Mouse (Mus musculus) cerebellum, postnatal 14 days (tissue): ENCODE measurements around the gene Pdzd2.

Source experiments
- DNase-seq, 2 experiments: peaks; one replicate each; pipeline ENCODE4 v3.0.0; 2021; ENCODE audit warnings: mixed read lengths in 2 of 2

Pdzd2 gene

DNA sequence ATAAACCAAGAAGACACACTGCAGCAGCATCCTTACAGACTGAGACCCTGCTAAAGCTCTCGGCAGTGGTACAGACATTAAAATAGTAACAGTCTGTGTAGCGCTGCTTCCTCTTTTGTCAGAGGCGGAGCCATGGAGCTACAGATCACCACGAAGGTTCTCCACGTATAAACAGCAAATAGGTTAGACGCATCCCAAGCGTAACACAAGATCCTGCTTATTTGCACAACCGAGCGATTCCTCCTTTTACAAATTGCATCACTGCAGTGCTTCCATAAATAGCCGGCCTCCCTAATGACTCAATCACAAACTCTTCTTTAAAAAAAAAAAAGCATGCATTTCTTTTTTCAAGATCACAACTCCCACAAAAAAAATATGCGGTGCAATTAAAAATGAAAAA is 122.1 kb downstream of the Pdzd2 start:
- no peak for DNase-seq

DNA sequence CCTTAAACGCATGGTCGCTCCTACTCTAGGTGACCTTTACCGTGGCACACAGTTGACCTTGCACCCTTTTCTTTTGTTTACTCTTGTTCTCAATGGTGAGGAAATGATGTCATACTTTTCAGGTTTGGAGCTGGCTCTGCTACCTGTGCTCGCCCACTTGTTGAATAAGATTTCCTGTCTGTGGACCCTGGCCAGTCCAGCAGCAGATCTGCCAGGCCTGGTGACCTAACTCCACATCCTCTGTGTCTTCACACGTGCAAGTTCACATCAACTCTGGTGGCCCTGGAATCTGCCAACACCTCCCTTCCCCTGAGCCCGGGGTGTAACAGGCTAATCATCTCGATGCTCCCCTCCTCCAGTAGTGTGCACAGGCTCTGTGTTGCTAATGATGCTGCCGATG is 122.5 kb downstream of the Pdzd2 start:
- DNase-seq = no peak

DNA sequence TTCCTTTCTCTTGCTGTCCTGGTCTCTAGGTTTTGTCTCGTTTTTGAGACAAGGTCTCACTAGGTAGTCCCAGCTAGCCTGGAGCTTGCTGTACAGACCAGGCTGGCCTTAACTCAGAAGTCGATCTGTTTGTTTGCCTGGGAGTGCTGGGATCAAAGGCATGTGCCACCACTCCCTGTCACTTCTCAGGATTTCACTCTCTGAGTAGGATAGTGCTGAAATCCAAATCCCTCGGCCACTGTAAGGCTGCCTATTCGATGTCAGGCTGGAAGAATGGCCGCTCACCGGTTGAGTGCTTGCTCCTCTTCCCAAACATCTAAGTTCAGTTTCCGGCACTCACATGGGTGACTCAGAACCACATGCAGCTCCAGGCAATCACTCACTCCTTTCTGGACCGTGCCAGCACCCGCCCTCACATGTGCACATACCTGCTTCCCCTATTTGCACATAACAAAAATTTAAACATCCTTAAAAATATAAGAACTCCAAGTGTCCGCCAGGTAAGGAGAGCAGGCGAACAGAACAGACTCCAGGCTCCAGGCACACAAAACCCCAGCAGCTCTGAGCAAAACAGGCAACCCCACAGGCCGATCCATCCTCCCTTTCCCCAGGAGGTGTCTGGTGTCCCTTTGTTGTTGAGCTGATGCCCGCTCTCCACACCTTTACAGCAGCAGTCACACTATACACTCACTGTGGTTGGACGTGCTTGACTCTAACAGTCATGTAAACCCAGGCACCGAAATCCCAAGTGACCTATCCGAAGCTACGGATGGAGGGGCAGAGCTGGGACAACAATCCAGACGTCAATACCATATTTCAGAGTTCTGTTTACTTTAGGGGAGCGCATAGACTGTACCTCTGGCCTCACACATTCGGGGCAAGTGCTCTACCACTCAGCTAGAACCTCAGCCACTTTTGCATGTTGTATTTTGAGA is 124.5 kb downstream of the Pdzd2 start:
- no peak for DNase-seq

DNA sequence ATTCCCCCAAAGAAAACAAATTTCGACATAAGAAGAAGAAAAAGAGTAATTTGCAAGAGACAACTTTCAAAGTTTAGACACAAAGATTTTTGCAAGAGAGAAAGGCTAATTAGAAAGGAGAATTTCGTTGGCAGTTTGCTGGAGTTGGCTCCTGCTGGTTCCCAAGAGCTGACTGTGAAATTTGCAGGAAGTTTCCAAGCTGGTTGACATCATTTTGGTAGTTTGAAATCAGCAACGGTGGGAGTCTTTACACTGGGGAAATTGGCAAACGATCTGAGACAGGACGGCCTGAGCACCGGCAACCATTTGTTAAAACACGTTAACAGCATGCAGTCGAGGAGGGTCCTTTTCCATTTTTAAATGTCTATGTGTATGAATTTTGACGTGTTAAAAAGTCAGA is 125.7 kb downstream of the Pdzd2 start:
- DNase-seq = no peak

DNA sequence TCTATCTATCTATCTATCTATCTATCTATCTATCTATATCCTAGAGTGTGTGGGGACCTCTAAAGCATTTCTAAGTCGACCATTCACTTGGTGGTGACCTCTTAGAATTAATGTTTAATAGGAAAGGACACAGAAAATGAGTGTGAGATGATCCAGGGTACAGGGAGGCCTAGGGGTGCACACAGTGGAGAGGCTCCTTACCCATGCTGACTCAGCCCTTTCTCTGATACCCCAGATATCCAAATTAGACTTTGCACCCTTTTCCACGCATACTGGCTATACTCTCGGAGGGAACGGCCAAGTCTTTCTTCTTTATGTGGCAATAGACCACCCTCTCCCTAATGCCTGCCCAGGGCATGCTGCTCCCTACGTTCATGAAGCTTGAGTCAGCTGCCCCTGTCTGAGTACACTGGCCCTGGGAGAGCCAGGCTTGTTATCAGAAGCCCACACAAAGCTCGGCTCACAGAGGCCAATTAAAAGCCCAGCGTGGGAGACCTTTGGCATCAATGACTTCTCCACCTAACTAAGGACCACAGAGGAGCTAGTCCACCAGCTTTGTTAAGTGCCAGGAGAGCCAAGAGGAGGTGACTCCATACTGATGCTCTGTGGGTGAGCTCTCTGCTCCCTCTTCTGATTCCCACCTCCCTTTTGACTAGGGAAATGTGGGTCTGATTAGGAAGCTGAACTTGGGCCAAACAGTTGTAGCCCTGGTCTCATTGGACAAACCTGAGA is 126.6 kb downstream of the Pdzd2 start:
- no peak for DNase-seq

DNA sequence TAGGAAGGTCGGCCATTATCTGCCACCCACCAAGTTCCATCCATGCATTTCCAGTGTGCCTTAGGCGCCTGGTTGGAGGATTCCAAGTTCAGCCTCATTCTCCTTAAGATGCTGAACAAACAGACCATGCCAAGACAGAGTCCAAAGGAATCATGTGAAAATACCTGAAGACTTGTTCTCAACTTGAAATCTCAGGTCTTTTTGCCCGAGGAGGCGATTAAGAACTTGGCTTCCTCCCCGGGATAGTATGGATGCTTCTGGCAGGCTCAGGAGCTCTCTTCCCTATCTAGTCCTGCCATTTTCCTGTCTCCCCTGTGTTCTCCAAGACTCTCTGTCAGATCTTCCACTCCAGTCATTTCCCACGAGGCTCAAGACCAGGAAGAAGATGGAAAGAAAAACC is 131.6 kb downstream of the Pdzd2 start:
- DNase-seq = no peak

DNA sequence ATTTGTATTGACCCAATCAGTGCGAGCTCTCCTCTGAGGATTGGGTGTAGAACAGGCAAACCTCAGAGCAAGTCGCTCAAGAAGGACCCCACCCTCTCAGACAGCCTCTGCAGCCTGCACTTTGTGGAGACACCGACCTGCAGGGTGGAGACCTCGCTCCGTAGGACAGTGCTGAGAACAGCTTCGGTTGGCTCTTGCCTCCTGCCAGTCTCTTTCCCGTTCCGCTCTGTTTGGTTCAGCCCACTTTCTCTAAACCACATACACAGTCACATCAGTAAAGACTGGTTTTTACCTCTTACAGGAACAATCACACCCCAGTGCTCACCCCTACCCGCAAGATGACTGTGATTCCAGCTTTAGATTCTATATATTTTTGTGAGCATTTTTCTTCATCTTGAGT is 133.4 kb downstream of the Pdzd2 start:
- no peak for DNase-seq

DNA sequence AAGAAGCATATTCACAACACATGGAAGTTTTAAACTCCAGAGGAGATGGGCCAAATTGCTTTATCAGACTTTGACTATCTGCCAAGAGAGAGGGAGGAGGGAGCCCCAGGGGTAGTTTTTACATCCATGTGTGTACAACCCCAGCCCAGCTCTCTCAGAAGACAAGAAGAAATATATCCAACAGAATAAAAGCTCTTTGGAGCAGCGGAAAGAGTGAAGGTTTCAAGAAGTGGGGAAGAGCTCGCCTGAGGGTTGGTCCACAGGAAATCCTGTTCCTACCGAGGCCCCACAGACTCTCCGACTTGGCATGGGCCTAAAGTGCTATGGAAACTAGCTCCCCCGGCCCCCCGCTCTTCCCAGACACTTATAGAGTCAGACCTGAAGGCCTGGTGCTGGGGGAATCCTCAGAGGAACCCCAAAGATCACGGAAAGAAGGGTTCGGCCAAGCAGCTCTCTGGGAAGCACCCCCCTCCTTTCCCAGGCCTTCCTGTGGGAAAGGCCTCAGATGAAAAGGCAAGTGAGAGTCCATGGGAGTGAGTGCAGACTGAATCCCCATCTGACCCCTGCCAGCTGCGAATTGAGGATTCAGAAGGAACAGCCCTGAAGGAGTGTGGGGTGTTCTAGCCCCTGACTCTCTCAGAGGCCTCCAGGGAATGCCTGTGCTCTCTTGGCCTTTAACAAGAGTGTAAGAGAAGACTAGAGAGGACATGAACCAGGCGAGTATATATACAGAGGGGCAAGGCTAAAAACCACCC is 134.3 kb downstream of the Pdzd2 start:
- DNase-seq = no peak

DNA sequence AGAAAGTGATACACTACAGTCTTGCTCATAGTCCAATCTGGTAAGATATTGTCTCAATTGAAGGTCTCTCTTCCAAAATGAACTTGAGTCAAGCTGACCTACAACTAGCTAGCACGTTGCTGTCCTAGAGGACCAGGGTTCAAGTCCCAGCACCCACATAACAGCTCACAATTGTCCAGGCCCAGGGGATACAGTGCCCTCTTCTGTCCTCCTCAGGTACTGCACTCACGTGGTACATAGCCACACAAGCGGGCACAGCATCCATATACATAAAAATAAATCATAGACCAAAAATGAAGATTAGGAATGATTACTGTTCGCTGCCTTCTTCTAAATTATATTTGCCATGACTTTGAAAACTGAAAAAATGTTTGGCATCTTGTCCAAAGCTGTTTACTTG is 136.1 kb downstream of the Pdzd2 start:
- DNase-seq = no peak

DNA sequence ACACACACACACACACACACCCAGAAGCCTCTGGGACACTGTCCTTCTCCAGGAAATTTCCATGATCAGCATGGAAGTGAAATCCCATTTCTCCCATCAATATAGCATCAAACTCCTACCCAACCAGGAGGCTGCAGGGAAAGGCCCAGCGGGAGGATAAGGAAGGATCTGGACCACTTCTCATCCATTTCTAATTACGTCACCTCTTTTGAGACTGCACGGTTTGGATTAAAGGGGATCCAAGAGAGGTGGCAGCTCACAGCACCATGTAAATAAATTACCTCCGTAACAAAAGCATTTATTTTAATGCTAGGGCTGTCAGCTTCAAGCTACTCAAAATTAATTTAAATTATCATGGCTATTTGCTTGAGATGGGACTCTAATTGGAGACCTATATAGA is 146.6 kb downstream of the Pdzd2 start:
- DNase-seq = no peak

DNA sequence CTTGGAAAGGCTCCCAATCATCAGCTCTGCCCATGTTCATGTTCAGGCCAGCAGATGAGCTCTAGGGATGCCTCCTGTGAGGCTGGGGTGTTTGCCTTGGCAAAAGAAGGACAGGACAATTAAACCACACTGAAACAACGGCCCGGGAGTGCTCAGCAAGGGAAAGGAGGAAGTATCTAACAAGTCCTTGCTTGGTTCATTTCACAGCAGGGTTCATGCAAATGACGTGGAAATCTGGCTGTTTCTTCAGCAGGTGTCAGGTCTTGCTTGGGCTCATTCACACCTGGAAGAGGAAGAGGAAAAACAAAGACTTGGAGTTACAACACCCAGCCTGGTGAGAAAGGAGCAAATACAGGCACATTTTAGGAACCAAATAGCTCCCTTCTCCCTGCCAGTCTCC is 147.1 kb downstream of the Pdzd2 start:
- no peak for DNase-seq

DNA sequence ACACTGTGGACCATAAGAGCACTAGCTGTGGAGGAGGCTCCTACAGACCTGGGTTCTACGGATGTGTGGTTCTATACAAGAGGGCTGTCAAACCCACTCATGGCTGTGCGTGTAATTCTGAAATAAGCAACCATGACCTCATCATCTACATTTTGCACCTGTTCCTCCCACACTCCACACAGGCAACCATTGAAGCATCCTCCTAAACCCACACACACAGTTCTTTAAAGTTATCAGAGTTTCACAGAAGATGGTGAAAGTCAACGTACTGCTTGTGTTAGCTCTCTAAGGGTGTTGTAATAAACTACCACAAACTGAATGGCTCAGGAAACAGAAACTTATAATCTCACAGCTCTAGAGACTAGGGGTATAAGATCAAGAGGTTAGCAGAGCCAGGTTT is 151.1 kb downstream of the Pdzd2 start:
- no peak for DNase-seq

DNA sequence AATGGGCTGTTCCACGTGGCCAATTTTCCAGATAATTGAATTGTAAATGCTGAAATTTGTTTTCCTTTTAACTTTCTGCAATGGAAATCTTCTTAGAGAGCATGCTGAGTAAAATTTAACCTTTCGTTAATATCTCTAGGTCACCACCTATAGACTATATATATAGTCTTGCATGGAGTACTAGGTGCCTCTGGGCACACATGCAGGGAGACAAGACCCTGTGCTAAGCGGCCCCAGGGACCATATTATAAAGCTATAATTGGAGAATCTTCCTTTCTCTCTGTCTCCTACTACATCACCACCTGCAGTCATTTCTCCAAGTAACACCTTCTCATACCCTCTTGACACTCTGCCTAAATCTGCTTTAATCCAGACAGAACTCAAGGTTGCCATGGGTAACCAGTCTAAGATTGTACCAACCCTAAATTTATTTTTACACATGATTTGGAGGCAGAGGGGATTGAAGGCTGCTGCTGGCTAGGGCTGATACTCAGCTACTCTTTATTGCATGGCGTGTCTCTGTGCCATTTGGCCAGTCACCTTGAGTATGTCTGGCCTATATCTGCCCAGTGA is 152.8 kb downstream of the Pdzd2 start:
- no peak for DNase-seq

DNA sequence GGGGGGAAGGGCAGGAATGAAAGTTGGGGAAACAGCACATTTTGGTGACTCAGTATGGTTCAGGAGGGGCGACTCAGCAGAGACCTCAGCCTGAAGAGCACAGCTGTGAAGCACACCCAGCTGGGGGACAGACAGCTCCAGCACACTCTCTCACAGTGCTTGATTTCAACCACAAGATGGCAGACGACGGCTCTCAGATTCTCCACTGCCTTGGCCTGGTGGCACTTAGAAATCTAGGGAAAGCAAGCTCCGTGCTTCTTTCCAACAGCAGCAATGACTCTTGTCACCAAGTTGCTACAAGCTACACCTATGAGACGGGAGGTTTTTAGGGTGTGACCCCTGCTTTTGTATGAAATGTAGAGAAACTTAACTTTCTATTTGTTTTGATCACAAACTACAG is 153.6 kb downstream of the Pdzd2 start:
- DNase-seq = peak; percentile 77

DNA sequence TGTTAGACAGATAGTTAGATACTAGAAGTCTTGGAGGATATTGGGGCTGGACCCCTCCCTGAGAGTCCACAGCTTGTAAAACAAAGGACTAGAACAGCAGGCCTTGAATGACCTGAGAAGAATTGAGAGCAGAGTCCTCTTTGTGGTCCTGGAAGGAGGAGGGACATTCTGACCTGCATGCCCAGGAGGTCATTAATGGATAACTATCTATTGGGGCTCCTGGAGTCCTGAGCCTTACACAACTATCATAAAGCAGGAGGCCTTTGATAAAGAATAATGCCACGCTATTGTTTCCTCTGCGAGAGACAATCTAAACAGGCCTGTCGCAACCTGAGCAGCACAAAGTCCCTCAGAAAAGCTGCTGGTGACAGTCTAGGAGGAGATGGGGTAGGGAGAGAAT is 156.7 kb downstream of the Pdzd2 start:
- DNase-seq = no peak

DNA sequence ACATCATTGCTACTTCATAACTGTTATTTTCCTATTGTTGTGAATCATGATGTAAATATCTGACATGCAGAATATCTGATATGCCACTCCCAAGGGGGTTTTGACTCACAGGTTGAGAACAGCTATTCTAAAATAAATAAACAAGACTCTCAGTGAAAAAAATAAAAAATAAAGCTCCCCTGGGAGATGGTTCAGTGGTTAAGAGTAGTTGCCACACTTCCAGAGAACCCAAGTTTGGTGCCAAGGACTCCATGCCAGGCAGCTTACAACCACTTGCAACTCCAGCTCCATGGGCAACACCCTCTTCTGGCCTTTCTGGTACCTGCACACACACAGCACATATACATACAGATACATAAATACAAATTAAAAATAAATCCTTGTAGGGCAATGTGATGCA is 157.3 kb downstream of the Pdzd2 start:
- DNase-seq = no peak

DNA sequence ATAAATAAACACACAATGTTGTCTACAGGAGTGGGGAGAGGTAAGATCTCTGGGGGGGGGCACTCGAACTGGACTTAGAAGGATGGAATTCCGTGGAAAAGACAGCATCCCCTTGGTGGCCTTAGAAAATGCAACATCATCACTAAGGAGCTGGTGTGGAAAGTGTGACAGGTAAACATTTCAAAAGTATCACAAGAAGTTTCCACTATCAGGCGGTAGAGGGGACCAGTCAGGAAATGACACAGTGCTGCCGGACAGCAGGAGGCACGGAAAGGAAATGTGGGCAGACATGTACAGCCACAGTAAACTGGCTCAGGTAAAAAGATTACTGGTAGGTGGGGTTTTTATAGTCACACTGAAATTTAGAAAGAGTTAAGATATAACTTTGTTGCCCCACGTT is 160.5 kb downstream of the Pdzd2 start:
- no peak for DNase-seq

DNA sequence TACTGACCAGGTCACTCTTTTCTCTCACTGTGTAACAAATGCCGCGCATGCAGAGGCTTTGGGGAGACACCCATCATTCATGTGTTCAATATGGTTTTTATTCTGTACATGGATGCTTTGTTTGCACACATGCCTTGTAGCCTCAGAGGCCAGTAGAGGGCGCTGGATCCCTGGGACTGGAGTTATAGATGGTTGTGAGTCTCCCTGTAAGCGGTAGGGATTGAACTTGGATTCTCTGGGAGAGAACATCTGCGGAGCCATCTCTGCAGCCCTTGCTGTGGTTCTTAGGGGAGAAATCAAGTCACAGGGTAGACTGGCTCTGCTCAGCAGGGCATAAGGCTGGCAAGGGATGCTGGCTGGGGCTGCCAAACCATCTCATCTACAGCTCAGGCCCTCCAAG is 161.4 kb downstream of the Pdzd2 start:
- peak; percentile 71 to 83 for DNase-seq

DNA sequence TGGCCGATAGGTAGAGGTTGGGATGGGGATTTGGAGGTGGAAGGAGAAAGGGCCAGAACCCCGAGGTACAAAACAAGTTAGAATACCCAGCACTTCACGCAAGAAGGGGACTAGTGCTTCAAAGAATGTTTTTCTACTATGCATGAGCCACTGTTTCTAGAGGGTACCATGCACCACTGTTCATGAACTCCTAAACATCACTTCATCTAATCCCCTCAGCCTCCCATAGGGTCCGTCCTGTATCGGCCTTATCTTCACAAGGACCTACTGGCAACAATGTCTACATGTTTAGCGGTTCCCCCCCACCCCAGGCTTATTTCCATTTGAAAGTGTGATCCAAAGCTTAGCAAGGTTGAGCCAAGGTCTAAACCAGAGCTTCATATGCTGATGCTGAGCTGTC is 162.0 kb downstream of the Pdzd2 start:
- no peak for DNase-seq

DNA sequence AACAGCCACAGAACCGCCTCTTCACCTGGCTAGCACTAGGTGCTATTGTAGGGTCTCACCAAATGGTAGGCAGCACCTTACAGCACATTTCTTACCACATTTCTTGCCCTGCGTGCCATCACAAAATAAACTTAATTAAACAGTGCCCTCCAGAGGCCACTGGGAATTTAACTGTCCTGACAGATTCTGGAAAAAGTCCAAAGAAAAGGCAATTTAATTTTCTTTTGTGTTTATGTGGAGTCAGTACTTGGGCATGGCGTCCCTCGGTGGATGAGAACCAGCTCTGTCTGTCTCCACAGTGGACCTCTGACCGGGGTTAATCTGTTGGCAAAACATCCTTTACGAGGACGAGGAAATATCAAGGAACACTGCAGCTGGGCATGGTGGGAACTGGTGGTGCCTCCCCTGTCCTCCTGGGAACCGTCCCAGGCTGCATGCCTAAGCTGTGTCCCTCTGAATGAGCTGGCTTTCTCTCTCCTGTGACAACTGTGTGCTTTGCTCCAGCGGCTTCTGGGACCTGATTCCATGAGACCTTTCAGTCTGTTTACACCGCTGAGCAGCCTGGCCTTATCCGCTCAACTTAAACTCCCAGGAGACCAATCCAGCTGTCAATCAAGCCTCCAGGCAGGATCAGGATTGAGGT is 162.5 kb downstream of the Pdzd2 start:
- DNase-seq = peak; percentile 67 to 72

DNA sequence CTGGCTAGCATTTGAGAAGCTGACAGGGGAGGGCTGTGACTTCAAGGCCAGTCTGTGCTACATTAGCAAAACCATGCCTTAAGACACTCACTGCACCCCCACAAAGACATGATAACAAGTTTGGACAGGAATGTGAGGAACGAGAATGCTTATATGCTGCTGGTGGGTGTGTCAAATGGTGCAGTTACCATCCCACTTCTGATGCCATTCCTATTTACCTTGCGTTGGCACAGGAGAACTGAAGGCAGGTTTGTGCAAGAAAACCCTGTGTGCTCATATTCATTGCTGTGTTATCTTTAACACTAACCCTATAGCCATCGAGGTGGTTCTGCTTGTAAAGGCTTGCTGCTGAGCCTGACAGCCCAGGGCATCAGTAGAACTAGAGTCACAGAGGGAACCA is 166.1 kb downstream of the Pdzd2 start:
- no peak for DNase-seq

DNA sequence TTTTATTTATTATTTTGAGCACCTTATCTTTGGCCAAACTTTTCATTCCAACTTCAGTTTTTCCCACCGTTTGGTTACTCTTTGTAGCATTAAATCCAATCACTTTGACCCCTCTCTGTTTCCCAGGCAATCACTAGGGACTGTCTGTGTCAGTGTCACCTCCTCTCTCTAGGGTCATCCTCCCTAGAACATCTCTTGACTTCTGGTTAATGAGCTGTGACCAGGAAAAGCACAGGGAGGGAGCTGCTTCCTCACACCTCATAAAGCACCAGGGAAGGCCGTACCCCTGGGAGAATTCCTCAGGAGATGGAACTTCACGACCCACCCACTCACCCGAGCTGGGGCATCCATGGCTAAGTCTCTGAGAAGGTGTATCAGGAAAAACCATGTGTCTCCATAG is 168.6 kb downstream of the Pdzd2 start:
- DNase-seq = no peak
